Mouse (Mus musculus) liver, postnatal 0 days (tissue): ENCODE data around the gene Gm10961. TPM values are rescaled to one million over a fixed set of nuclear protein-coding genes. Genes with fewer than 3 reads are reported as not detected.

Source experiments
- ATAC-seq: fragments of 200-750 bp; cut with Nextera tagmentation; 2 replicates; pipeline ENCODE4 v1.8.0; 2017; ENCODE audit warnings: mild to moderate bottlenecking, moderate library complexity
- DNase-seq: peaks from one replicate; pipeline ENCODE4 v3.0.0-alpha.2; 2016
- H3K27ac ChIP-seq: fragments of 300-500 bp; sonication (generic); 2 replicates; pipeline ENCODE4 v1.5.1; 2014; ENCODE audit warnings: antibody characterized with exemption, moderate library complexity, mild to moderate bottlenecking, low read depth
- H3K27me3 ChIP-seq: fragments of 300-500 bp; sonication (generic); 2 replicates; pipeline ENCODE4 v1.6.1; 2014; ENCODE audit warnings: low read length, control low read depth, mixed read lengths; ENCODE audit not compliant: insufficient read depth
- H3K36me3 ChIP-seq: fragments of 300-500 bp; sonication (generic); replicated peaks from 2 replicates; pipeline ENCODE4 v1.6.1; 2014; ENCODE audit warnings: mild to moderate bottlenecking, control low read depth, low read length, moderate library complexity, mixed read lengths; ENCODE audit not compliant: insufficient read depth
- H3K4me1 ChIP-seq: fragments of 300-500 bp; sonication (generic); 2 replicates; pipeline ENCODE4 v1.6.1; 2014; ENCODE audit warnings: antibody characterized with exemption, mild to moderate bottlenecking, control low read depth; ENCODE audit not compliant: insufficient read depth
- H3K4me2 ChIP-seq: fragments of 300-500 bp; sonication (generic); 2 replicates; pipeline ENCODE4 v1.6.1; 2014; ENCODE audit warnings: low read depth, mild to moderate bottlenecking, low read length, moderate library complexity, mixed read lengths
- H3K4me3 ChIP-seq: fragments of 300-500 bp; sonication (generic); 2 replicates; pipeline ENCODE4 v1.5.1; 2014; ENCODE audit warnings: low read depth, low read length
- H3K9ac ChIP-seq: fragments of 300-500 bp; sonication (generic); replicated peaks from 2 replicates; pipeline ENCODE4 v1.6.1; 2014; ENCODE audit warnings: mild to moderate bottlenecking, moderate library complexity
- H3K9me3 ChIP-seq: fragments of 300-500 bp; sonication (generic); 2 replicates; pipeline ENCODE4 v1.6.1; 2016; ENCODE audit warnings: mild to moderate bottlenecking, control low read depth, low read length, mixed read lengths
- CTCF ChIP-seq: sonication (generic); IDR thresholded peaks from 2 replicates; pipeline ENCODE4 v1.5.1; 2016; ENCODE audit warnings: antibody characterized with exemption, low read depth
- EP300 ChIP-seq: IDR thresholded peaks from 2 replicates; pipeline ENCODE4 v1.6.1; 2016; ENCODE audit warnings: antibody characterized with exemption, low read depth, mild to moderate bottlenecking
- WGBS: fragments of 180-500 bp; shearing (Covaris S2); extraction: QIAGEN DNeasy Blood & Tissue Kit; methylation state at CpG from one replicate; pipeline ENCODE4 v1.1.7; 2014; ENCODE audit not compliant: insufficient replicate concordance; 5-methylcytosine and 5-hydroxymethylcytosine counted together
- polyA plus RNA-seq: library from polyadenylated mRNA; unstranded; fragments of >200 nt; fragmentation: Nextera tagmentation; extraction: Ambion mirVana; gene quantifications from 2 replicates; pipeline ENCODE4 v1.2.1, GENCODE M21; 2015

Gene Gm10961
- polyA plus RNA-seq, 1 experiment from 2014 or later = not detected

GRCm38 (mm10) chr3:107609376-107609775, 21.7 kb upstream of the Gm10961 start:
- Histone ChIP-seq H3K4me1 (no peaks in the 10 kb centered on the region), H3K27me3 (no peaks in the 10 kb centered on the region), H3K27ac (no peak overlapping the region), H3K4me2 (no peak overlapping the region), H3K36me3 (peaks cover 23% of the 10 kb centered on the region), H3K4me3 (no peak overlapping the region), H3K9ac (no peak overlapping the region), H3K9me3 (no peaks in the 10 kb centered on the region)
- ATAC-seq (no peak; the same call in 1 of the 2 replicates), DNase-seq (no peak)
- no peak for TF ChIP-seq CTCF
- no peak for TF ChIP-seq EP300
- 66% methylated on average over 3 of the region's 3 CpGs for WGBS

- DNase-seq = no peak
- Histone ChIP-seq H3K4me1 (no peaks in the 10 kb centered on the region), H3K4me2 (no peak overlapping the region), H3K9ac (no peak overlapping the region), H3K9me3 (no peaks in the 10 kb centered on the region), H3K27me3 (no peaks in the 10 kb centered on the region), H3K36me3 (peaks cover 42% of the 10 kb centered on the region), H3K27ac (no peak overlapping the region), H3K4me3 (no peak overlapping the region)
- ATAC-seq = no peak
- WGBS = 82% methylated on average over 4 of the region's 4 CpGs
- no peak for TF ChIP-seq CTCF
- no peak for TF ChIP-seq EP300
Measured at GRCm38 (mm10) chr3:107611394-107611793, 19.7 kb upstream of the Gm10961 start.

DNA sequence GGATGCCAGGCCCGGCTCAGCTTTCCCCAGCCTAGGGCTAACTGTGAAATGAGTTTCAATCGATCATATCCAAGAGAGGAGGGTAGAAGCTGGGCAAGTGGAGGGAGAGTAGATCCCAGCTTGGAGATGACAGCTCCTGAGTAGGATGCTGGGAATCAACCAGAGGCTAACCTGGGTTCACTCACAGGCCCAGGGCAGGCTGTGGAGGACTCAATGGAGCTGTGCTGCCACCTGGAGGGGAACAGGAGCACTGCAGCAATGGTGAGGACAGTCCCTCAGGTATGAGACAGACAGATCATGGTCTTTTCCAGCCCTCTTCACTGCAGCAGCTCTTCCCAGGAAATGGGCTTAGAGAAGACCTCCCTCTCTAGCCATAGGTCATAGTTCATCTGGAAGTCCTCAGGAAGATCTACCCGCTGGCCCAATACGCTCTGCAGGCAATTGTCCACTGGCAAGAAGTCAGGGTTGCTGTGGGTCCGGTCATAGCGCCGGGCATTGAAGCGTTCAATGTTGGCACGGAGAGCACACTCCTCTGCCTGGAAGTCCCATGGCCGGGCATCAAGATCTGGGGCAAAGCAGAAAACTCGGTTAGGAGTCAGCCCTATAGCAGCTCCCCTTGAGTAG, 18.1 kb upstream of the Gm10961 start:
- Histone ChIP-seq H3K27ac (no peak overlapping the region), H3K9me3 (no peaks in the 10 kb centered on the region), H3K36me3 (peaks cover 56% of the 10 kb centered on the region), H3K27me3 (no peaks in the 10 kb centered on the region), H3K4me3 (no peak overlapping the region), H3K4me1 (no peaks in the 10 kb centered on the region), H3K9ac (no peak overlapping the region), H3K4me2 (no peak overlapping the region)
- WGBS = 88% methylated on average over 11 of the region's 11 CpGs
- peak; percentile 65 for ATAC-seq
- peak; percentile 93 for TF ChIP-seq CTCF
- no peak for TF ChIP-seq EP300
- DNase-seq = peak; percentile 76

DNA sequence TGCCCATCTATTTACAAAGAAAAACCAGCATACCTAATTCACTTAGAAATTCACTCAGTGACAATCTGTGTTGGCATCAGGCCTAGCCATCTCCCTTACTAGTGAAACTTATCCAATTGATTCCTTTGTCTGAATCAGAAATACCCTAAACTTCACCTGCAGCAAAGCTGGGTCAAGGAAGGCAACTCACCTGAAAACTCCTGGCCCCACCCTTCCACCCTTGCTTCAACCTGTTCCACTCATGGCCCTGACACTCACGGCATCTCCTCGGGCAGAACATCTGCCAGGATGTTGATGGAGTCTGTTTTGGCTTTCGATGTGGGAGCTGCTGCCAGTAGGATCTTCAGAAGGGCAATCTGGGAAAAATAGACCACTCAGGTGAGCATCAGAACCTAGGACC, 13.3 kb upstream of the Gm10961 start:
- Histone ChIP-seq H3K27me3 (no peaks in the 10 kb centered on the region), H3K9ac (no peak overlapping the region; the same call in 1 of the 2 replicates), H3K27ac (no peak overlapping the region), H3K4me1 (no peaks in the 10 kb centered on the region), H3K36me3 (peaks cover 90% of the 10 kb centered on the region), H3K4me3 (no peak overlapping the region), H3K4me2 (no peak overlapping the region), H3K9me3 (no peaks in the 10 kb centered on the region)
- no peak for TF ChIP-seq EP300
- ATAC-seq (no peak), DNase-seq (no peak)
- WGBS = 83% methylated on average over 3 of the region's 3 CpGs

GRCm38 (mm10) chr3:107619911-107620310, 11.2 kb upstream of the Gm10961 start:
- Histone ChIP-seq H3K9ac (no peak overlapping the region), H3K27me3 (no peaks in the 10 kb centered on the region), H3K4me2 (no peak overlapping the region), H3K36me3 (peaks cover 84% of the 10 kb centered on the region), H3K4me1 (no peaks in the 10 kb centered on the region), H3K27ac (no peak overlapping the region), H3K9me3 (no peaks in the 10 kb centered on the region), H3K4me3 (no peak overlapping the region)
- TF ChIP-seq CTCF = no peak
- no peak for TF ChIP-seq EP300
- 86% methylated on average over 6 of the region's 6 CpGs for WGBS
- DNase-seq (no peak), ATAC-seq (no peak)

DNA sequence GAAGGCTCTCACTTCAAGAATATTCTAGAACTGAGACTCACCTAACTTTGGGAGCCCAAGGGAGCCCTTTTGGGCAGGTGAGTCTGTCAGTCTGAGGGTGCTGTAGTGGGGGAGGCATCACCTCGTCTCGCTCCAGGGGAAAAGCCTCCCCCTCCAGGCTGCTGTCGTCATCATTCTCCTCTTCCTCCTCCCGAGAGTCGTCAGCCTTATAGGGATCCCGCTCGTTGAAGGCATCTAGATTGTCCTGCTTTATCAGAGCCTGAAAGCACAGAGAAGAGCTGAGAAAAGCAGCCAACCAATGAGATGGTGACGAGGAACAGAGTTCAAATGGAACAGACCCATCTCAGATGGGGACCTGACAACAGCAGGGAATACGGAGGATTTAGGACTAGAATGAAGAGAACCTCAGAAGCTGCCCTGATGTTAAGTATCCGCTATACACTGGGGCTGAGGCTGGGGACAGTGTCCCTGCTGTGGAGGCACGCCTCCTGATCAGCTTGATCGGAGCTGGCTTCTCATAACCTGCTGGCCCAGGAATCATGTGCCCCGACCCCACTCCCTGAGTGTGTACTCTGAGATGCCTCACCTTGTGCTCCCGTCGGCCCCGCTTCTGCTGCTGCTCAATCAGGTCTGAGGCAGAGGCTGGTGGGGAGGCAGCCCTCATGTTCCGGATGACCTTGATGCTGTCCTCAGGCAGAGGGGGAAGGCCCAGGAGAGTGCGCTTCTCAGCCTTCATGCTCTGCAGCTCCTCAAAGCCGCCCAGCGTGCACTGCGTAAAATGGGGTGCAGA, 9.6 kb upstream of the Gm10961 start:
- no peaks in the 10 kb centered on the region for H3K4me1 ChIP-seq
- H3K9me3 ChIP-seq = no peaks in the 10 kb centered on the region
- 86% methylated on average over 21 of the region's 21 CpGs for WGBS
- no peaks in the 10 kb centered on the region for H3K27me3 ChIP-seq
- no peak overlapping the region for H3K4me3 ChIP-seq
- H3K27ac ChIP-seq = no peak overlapping the region
- no peak overlapping the region for H3K9ac ChIP-seq
- ATAC-seq (no peak), DNase-seq (no peak)
- H3K4me2 ChIP-seq = no peak overlapping the region
- H3K36me3 ChIP-seq = peaks cover 85% of the 10 kb centered on the region
- TF ChIP-seq CTCF (no peak), EP300 (no peak)
